Mouse (Mus musculus) hindbrain, embryonic 10.5 days (tissue): ENCODE results near the gene Keg1. TPM values are rescaled to one million over a fixed set of nuclear protein-coding genes. Genes with fewer than 3 reads are reported as not detected.
"Not testable (repeated sequence)": the region's sequence is repeated elsewhere in the genome, so short reads cannot be mapped to it uniquely, and the experiment has no call there.

ENCODE experiments used
- DNase-seq: peaks from one replicate; pipeline ENCODE4 v3.0.0-alpha.2; 2017; ENCODE audit warnings: low spot score
- H3K27ac ChIP-seq: fragments of 300-500 bp; sonication (generic); 2 replicates; pipeline ENCODE4 v1.5.1; 2016; ENCODE audit warnings: mild to moderate bottlenecking, moderate library complexity
- H3K27me3 ChIP-seq: fragments of 300-500 bp; sonication (generic); 2 replicates; pipeline ENCODE4 v1.6.1; 2016; ENCODE audit warnings: mild to moderate bottlenecking; ENCODE audit not compliant: poor library complexity, insufficient read depth, severe bottlenecking
- H3K36me3 ChIP-seq: fragments of 300-500 bp; sonication (generic); 2 replicates; pipeline ENCODE4 v1.6.1; 2016; ENCODE audit warnings: mild to moderate bottlenecking, moderate library complexity
- H3K4me1 ChIP-seq: fragments of 300-500 bp; sonication (generic); replicated peaks from 2 replicates; pipeline ENCODE4 v1.6.1; 2016; ENCODE audit warnings: mild to moderate bottlenecking
- H3K4me3 ChIP-seq: fragments of 300-500 bp; sonication (generic); 2 replicates; pipeline ENCODE4 v1.5.1; 2016; ENCODE audit warnings: mild to moderate bottlenecking, moderate library complexity
- H3K9me3 ChIP-seq: fragments of 300-500 bp; sonication (generic); 2 replicates; pipeline ENCODE4 v1.6.1; 2016; ENCODE audit warnings: mild to moderate bottlenecking, moderate library complexity
- WGBS: fragments of 180-500 bp; shearing (Covaris S2); methylation state at CpG from one replicate; pipeline ENCODE4 v1.1.7; 2016; 5-methylcytosine and 5-hydroxymethylcytosine counted together
- polyA plus RNA-seq: library from polyadenylated mRNA; unstranded; fragments of >200 nt; fragmentation: Nextera tagmentation; extraction: Ambion mirVana; gene quantifications from 2 replicates; pipeline ENCODE4 v1.2.1, GENCODE M21; 2016

The Keg1 gene
- not detected in 2 replicates for polyA plus RNA-seq

GRCm38 (mm10) chr19:12695590-12695989 is at the start of gene Keg1:
Gene Keg1 (plus strand): TSS chr19:12695786.
- no peaks in the 10 kb centered on the region for H3K27me3 ChIP-seq
- 87% methylated on average over 3 of the region's 3 CpGs for WGBS
- no peak for DNase-seq
- no peaks in the 10 kb centered on the region for H3K36me3 ChIP-seq
- no peak within 1 kb of the TSS for H3K27ac ChIP-seq
- no peaks in the 10 kb centered on the region for H3K4me1 ChIP-seq
- no peak within 1 kb of the TSS for H3K4me3 ChIP-seq
- H3K9me3 ChIP-seq, result no peaks in the 10 kb centered on the region

- H3K4me3 ChIP-seq, result no peak overlapping the region
- H3K9me3 ChIP-seq, result no peaks in the 10 kb centered on the region
- no peaks in the 10 kb centered on the region for H3K27me3 ChIP-seq
- H3K27ac ChIP-seq, result no peak overlapping the region
- H3K36me3 ChIP-seq, result no peaks in the 10 kb centered on the region
- no peaks in the 10 kb centered on the region for H3K4me1 ChIP-seq
- no peak for DNase-seq
Observed at GRCm38 (mm10) chr19:12649511-12649910, 46.1 kb upstream of the Keg1 start.

DNA sequence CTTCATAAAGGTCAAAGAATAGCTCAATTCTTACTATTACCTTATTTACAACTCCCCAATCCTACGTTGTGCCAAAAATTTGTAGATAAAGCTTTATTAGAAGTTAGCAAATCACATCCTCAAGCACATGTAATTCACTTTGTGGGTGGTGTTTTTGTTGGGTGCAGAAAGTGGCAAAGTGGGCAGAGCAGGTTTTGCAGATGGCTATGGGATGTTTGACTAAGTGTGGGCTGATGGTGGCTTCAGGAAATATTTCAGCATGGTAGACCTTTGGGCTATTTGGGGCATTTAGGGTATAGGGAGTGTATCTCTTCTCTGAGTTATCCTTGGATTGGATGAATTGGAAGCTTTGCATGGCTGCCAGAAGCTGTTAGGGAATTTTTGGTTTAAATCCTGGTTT is 29.4 kb upstream of the Keg1 start:
- Histone ChIP-seq H3K4me3 (no peak overlapping the region), H3K36me3 (no peaks in the 10 kb centered on the region), H3K27ac (no peak overlapping the region), H3K27me3 (no peaks in the 10 kb centered on the region), H3K9me3 (peaks cover 16% of the 10 kb centered on the region), H3K4me1 (no peaks in the 10 kb centered on the region)
- WGBS, result 82% methylated on average over 1 of the region's 1 CpGs
- DNase-seq, result no peak

DNA sequence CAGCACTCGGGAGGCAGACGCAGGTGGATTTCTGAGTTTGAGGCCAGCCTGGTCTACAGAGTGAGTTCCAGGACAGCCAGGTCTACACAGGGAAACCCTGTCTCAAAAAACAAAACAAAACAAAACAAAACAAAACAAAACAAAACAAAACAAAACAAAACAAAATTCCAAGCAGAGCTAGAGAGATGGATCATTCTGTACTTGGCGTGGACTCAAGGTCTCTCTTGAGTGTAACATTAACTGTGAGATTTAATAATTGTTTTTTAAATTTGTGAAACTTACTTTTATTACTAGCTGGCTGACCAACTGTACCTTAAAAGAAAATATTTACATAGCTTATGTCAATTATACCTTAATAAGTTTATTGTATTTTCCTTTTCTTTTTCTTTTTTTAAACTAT is 27.0 kb upstream of the Keg1 start:
- 96% methylated on average over 3 of the region's 3 CpGs for WGBS
- DNase-seq, H3K4me3 ChIP-seq, H3K27me3 ChIP-seq, H3K4me1 ChIP-seq, H3K27ac ChIP-seq, H3K9me3 ChIP-seq, H3K36me3 ChIP-seq: not testable (repeated sequence)

GRCm38 (mm10) chr19:12670139-12670538 is 25.4 kb upstream of the Keg1 start, which contains the start of gene Olfr1442:
Gene Olfr1442 (plus strand): TSS chr19:12670439.
- Histone ChIP-seq H3K27me3 (no peaks in the 10 kb centered on the region), H3K36me3 (no peaks in the 10 kb centered on the region), H3K27ac (no peak within 1 kb of the TSS), H3K9me3 (no peaks in the 10 kb centered on the region), H3K4me3 (no peak within 1 kb of the TSS), H3K4me1 (no peaks in the 10 kb centered on the region)
- no peak for DNase-seq

DNA sequence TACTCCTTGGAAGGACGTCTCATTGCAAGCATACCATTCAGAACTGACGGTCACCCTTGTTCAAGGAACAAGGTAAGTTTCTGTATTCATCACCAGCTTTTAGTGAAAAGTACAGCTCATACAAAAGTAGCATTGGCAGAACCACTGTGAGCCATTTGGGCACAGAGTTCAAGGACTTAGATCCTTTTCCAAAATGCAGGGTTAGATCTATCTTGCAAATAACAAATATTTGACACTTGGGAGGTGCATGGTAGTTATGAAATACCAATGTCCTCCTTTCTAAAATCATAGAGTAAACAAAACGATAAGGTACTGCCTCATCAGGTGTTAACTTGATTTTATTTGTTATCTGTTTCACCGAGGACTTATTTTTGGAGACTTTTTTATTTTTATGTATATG is 24.5 kb upstream of the Keg1 start:
- 89% methylated on average over 4 of the region's 4 CpGs for WGBS

DNA sequence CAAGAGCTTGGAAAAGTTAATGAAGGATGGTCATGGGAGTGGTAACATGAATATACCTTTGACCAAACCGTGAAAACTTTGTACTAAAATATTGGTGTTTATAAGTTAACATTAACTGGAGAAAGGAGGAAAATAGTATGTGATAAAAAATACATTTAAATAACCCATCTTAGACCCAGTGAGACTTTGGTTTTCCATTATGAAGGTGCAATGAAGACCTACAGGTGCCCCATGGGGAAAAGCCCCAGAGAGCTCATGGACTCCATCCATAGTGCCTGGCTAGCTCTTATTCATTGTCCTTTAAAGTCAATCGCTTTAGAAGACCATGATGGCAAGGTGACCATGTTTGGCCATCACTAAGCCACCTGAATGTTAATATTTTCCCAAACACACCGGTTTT is 17.8 kb upstream of the Keg1 start, which contains the start of gene Olfr1443:
Olfr1443 (plus strand) TSS at position 301 of the 400 bp plus-strand sequence.
- Histone ChIP-seq H3K9me3 (no peaks in the 10 kb centered on the region), H3K4me3 (no peak within 1 kb of the TSS), H3K27me3 (no peaks in the 10 kb centered on the region), H3K27ac (no peak within 1 kb of the TSS), H3K4me1 (no peaks in the 10 kb centered on the region), H3K36me3 (no peaks in the 10 kb centered on the region)
- DNase-seq, result no peak
- 69% methylated on average over 3 of the region's 3 CpGs for WGBS

More for the DNA sequence above, 24.5 kb upstream of the Keg1 start:
- no peak overlapping the region for H3K4me3 ChIP-seq
- no peaks in the 10 kb centered on the region for H3K9me3 ChIP-seq
- no peaks in the 10 kb centered on the region for H3K27me3 ChIP-seq
- H3K36me3 ChIP-seq, result no peaks in the 10 kb centered on the region
- DNase-seq, result no peak
- H3K4me1 ChIP-seq, result no peaks in the 10 kb centered on the region
- H3K27ac ChIP-seq, result no peak overlapping the region

DNA sequence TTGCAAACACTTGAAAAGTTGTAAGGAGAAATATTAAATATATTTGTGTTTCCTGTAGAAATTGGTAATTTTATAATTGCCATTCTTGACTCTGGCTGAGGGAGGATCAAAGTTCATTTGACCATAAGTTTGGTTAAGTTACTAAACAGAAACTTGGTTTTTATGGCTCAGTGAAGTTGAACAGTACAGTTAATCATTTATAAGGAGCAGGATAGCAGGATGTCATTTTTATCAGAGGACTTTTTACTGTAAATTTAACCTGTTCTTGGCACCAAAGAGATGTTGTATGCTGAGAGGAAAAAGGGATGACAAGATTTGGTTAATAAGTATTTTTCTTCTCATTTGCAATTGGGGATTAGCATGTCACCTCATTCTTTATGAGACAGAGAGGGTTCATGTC is 10.9 kb upstream of the Keg1 start:
- Histone ChIP-seq H3K4me1 (no peaks in the 10 kb centered on the region), H3K9me3 (no peaks in the 10 kb centered on the region), H3K27me3 (no peaks in the 10 kb centered on the region), H3K27ac (no peak overlapping the region), H3K36me3 (no peaks in the 10 kb centered on the region), H3K4me3 (no peak overlapping the region)
- no peak for DNase-seq

DNA sequence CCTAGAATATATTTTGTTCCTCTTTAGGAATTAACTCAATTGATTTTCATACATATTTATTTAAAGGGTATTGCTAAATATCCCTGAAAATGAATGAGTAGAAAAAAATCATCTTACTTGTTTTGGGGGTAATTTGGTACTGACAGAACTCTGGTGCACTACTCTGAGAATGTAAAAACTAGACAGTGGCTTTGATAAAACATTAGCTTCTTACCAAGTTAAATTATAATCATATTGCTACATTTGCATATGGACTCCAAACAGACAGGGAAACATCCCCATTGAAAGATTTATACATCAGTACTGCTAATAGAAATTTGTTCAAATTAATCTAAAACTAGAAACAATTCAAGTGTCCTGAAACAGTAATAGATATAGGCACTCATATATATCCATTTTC is 10.4 kb upstream of the Keg1 start:
- Histone ChIP-seq H3K27ac (no peak overlapping the region), H3K4me1 (no peaks in the 10 kb centered on the region), H3K4me3 (no peak overlapping the region), H3K36me3 (no peaks in the 10 kb centered on the region), H3K9me3 (no peaks in the 10 kb centered on the region), H3K27me3 (no peaks in the 10 kb centered on the region)
- no peak for DNase-seq

DNA sequence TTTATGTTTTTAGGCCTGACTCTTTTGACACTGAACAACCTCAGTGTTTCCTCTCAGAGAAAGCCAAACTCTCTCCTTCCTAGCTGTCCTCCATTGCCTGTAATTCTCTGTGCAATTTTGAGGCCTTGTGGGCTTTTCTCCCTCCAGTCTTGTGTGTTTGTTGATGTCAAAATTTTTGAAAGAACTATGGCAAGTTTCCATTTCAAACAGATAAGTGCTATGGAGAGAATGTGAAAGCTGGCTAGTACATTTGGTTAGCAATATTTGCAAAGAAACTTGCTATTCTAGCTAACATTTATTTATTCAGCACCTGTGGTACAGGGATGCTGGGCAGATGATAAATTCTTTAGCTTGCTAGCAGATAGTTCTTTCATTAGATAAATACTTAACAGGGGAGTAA is 635 bp downstream of the Keg1 start:
- Histone ChIP-seq H3K4me1 (no peaks in the 10 kb centered on the region), H3K36me3 (no peaks in the 10 kb centered on the region), H3K27me3 (no peaks in the 10 kb centered on the region), H3K9me3 (no peaks in the 10 kb centered on the region), H3K4me3 (no peak overlapping the region), H3K27ac (no peak overlapping the region)
- no peak for DNase-seq

DNA sequence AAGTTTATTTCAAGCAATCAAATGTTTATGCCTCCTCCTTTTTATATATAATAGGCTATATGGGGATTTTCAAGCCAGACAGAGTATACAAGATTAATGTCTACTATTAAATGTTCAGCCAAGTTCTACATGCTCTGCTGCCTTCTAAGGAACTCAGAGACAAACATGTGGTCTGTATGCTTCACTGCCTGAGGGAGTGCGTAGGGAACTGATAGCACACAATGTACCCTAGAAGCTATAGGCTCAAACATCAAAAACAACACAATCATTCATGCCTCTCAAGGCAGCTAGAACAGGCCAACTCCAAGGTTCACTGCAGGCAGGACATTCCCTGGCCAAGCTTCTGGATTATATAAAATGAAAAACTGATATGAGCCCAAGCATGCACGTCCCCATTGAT is 12.9 kb downstream of the Keg1 start:
- no peak for DNase-seq
- Histone ChIP-seq H3K4me1 (no peaks in the 10 kb centered on the region), H3K9me3 (no peaks in the 10 kb centered on the region), H3K36me3 (no peaks in the 10 kb centered on the region), H3K4me3 (no peak overlapping the region), H3K27me3 (no peaks in the 10 kb centered on the region), H3K27ac (no peak overlapping the region)
- 83% methylated on average over 2 of the region's 2 CpGs for WGBS

GRCm38 (mm10) chr19:12708986-12709385 is 13.4 kb downstream of the Keg1 start:
- Histone ChIP-seq H3K36me3 (no peaks in the 10 kb centered on the region), H3K4me3 (no peak overlapping the region), H3K27me3 (no peaks in the 10 kb centered on the region), H3K4me1 (no peaks in the 10 kb centered on the region), H3K9me3 (no peaks in the 10 kb centered on the region), H3K27ac (no peak overlapping the region)
- DNase-seq, result no peak

- Histone ChIP-seq H3K36me3 (no peaks in the 10 kb centered on the region), H3K27me3 (no peaks in the 10 kb centered on the region), H3K27ac (no peak overlapping the region), H3K4me1 (no peaks in the 10 kb centered on the region), H3K9me3 (no peaks in the 10 kb centered on the region), H3K4me3 (no peak overlapping the region)
- DNase-seq, result no peak
- 85% methylated on average over 6 of the region's 6 CpGs for WGBS
Observed at GRCm38 (mm10) chr19:12719189-12719588, 23.6 kb downstream of the Keg1 start.

- no peaks in the 10 kb centered on the region for H3K9me3 ChIP-seq
- H3K27me3 ChIP-seq, result no peaks in the 10 kb centered on the region
- no peak for DNase-seq
- H3K36me3 ChIP-seq, result no peaks in the 10 kb centered on the region
- H3K27ac ChIP-seq, result no peak overlapping the region
- H3K4me3 ChIP-seq, result no peak overlapping the region
- WGBS, result 71% methylated on average over 2 of the region's 2 CpGs
- H3K4me1 ChIP-seq, result no peaks in the 10 kb centered on the region
Observed at GRCm38 (mm10) chr19:12720463-12720862, 24.9 kb downstream of the Keg1 start.
